Mouse (Mus musculus) G1E (cell line): ENCODE data around the gene 2010111I01Rik.

Experiments
- CTCF ChIP-seq: IDR thresholded peaks from 2 replicates; pipeline ENCODE4 v1.5.1; 2012; ENCODE audit warnings: low read depth, low read length, inconsistent platforms, mixed read lengths
- GATA1 ChIP-seq: IDR thresholded peaks from 2 replicates; pipeline ENCODE4 v1.6.1; 2012; ENCODE audit warnings: borderline replicate concordance, low read length, inconsistent platforms, mixed read lengths

DNA sequence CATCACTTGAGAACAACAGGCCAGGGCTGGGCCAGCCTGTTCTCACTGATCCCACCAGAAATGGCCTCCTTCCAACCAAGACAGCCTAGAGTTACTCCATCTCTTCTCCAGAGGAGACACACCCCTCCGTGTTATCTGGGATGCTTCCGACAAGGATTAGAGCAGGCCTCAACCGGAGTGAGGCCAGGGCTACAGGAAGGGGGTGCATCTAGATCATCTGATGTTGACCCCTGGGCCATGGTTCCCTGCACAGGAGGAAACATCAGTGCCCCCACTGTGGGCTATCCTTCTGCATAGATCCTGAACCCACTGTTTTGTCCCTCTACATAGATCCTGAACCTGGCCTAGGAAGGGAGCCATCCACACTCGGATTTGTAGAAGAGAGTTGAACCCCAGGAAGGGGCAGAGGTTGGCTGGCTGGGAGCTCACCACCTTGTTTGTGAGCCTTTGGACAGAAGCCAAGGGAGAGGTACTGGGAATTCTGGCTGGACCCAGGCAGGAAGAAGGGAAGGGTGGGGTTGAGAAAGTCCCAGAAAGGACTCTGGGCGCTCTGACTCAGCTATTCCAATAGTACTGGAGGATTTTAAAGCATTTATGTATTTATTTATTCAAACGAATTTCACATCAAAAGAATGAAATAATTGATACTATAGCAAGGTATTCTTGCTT lies 339.6 kb downstream of the 2010111I01Rik start:
- no peak for TF ChIP-seq CTCF
- TF ChIP-seq GATA1, result no peak
